Mouse (Mus musculus) embryo, embryonic 11.5 days (tissue): ENCODE measurements around the gene Etv5.
A peak's percentile ranks its signal among the peaks of the same experiment; 100 is the strongest.

Experiments used
- DNase-seq: peaks from one replicate; pipeline ENCODE4 v3.0.0-alpha.2; 2012; ENCODE audit warnings: low read depth, low spot score

The Etv5 gene

GRCm38 (mm10) chr16:22429377-22429776 is 10.1 kb downstream of the Etv5 start:
- DNase-seq = no peak

- peak; percentile 75 for DNase-seq
These were observed 10.6 kb downstream of the Etv5 start for GRCm38 (mm10) chr16:22428853-22429341.

- DNase-seq = no peak
These were observed 12.7 kb downstream of the Etv5 start for GRCm38 (mm10) chr16:22426866-22427265.

- no peak for DNase-seq
These were observed 17.3 kb downstream of the Etv5 start for GRCm38 (mm10) chr16:22422256-22422655.

DNA sequence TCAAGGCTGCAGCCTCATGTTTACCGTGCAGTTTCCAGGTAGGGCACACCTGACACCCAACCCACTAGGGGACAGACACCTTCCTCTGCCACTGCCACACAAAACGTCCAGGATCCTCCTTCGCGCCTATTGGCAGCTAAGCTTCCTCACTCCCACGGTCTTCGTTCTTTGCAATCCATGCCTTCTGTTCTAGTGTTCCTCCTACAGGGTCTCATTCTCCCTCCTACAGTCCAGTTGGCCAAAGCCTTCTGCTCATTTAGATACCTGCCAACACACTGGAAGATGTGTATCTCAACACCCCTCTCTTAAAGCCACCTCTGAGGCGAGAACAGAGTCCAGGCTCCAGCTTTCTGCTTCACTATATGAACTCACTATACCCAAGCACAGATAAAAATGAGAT is 21.6 kb downstream of the Etv5 start:
- DNase-seq = no peak

- no peak for DNase-seq
These were observed 22.5 kb downstream of the Etv5 start for GRCm38 (mm10) chr16:22417044-22417443.

GRCm38 (mm10) chr16:22416140-22416848 is 23.2 kb downstream of the Etv5 start:
- DNase-seq = no peak

DNA sequence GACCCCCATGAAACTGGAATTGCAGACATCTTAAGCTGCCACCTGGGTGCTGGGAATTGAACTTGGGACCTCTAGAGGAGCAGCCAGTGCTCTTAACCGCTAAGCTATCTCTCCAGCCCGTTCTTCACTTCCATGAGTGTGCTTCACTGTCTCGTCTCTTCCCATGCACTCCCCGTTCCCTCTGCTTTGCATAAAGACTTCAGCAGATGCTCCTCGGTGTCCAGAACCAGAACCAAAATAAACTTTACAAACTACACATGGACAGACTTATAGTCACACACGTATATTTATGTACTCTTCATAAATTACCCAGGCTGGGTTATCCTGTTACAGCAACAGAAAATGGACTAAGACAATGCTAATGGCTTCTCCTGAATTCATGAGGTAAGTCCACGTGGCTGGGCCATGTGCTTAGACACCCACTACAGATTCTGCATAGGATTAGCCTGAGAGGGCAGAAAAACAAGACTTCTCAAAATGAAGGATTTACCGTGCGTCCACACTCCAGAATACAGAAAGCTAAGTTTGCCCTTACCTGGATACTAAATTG is 25.2 kb downstream of the Etv5 start:
- DNase-seq = no peak

DNA sequence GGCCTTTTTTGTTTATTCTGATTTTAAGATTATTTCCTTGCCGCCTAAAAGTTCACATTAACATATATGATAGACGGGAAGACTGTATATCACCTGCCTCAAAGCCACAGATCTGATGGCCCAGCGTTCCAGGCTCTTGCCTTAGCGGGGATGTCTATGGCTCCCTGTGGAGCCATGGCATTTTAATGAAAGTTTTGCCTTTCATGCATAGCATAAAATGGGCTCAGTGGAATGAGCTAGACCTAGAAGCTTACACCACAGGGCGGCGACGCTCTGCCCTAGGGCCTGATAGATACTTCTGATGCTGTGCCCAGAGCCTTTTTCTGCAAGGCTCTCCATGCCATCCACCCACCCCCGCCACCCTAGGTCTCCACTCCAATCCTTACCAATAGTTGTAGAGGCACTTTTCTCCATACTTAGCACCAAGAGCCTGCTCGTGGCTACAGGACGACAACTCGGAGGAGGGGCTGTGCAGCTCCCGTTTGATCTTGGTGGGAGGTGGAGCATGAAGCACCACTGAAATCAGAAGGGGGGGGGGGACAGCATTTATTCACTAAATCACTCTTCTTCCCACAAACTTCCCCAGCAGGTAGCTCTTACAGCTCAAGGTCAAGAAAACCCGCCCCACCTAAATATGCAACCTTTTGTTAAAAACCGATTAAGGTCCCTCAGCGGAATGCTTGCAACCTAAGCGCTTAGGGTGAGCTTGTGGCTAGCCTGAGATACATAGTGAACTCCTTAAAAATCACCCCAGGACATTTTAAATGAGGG is 26.9 kb downstream of the Etv5 start:
- no peak for DNase-seq

DNA sequence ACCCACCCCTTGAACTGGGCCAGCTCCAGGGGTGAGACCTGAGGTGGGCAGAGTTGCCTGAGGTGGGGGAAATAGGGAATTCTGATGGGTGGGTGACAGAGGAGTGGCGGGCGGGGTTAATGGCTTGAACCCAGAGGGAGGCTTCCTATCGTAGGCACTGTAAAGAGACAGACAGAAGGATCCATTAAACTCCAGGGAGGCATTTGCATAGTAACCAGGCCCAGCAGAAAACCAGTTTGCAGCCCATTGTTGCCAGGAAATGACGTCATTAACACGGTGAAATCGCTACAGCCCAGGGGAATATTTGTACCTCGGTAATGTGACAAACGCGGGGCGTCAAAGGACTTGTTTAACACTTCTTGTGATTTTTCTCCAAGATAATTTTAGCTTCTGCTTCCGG is 27.8 kb downstream of the Etv5 start:
- no peak for DNase-seq

DNA sequence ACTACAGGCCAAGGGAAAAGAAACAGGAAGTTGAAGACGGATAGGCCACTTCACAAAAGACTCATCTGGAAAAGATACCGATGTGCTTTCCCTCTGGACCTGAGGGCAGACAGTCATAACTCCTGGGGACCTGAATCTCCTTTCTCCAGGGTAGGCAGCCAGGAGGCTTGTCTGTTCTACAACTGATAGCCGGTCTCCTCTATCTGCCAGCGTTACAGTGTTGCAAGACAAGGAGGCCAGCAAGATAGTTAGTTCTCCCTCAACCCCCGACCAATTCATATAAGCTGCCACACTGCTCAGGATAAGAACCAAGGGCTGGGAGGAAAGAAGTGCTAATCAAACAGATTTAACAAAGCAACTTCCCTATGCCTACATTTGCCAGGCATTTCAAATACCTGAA is 29.5 kb downstream of the Etv5 start:
- no peak for DNase-seq

DNA sequence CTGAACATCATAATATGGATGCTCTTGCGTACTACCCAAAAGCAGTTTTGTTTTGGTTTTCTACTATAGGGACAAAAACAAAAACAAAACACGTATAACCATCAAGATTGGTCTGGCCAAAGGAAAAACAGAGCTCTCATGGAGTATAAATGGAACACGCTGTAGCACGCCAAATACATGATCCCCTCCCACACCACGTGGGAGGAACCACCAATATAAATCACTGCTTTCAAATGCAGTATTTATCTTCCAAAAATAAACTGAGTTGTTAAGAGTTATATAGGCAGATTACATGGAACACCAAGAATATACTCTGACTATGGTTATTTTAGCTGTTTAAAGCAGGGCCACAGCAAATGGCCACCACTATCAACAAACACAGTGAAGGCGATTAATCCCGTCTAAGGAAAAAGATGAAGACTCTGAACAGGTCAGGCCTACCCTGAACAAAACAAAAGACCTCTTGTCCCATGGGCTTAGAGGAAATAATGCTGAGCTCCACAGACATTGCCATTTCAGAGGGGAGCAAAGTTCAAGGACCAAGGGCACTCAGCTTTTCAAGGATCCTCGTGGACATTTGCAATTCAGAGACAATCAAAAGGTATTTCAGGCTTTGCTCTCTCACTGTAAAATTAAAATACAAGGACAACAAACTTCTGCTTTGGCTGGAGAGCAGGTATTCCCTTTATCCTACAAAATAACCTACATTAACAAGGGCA is 30.7 kb downstream of the Etv5 start:
- no peak for DNase-seq

GRCm38 (mm10) chr16:22406747-22407146 is 32.8 kb downstream of the Etv5 start:
- no peak for DNase-seq

DNA sequence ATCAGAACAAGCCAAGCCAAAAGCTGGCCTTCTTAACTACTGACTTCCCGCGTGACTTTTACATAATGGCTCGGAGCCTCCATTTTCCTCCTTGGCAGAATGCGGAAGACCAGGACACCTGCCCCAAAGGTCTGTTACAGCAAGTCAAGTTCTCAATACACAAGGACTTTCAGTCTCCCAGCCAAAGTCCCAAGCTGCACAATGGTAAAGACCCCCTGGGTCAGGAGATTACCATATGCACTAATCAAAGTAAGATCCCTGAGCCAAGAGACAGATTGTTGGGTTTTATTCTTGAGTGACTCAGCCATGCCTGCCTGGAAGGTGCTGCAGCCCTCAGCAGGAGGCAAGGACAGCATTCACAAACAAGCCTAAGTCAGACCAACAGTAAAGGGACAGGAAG is 33.5 kb downstream of the Etv5 start:
- no peak for DNase-seq

DNA sequence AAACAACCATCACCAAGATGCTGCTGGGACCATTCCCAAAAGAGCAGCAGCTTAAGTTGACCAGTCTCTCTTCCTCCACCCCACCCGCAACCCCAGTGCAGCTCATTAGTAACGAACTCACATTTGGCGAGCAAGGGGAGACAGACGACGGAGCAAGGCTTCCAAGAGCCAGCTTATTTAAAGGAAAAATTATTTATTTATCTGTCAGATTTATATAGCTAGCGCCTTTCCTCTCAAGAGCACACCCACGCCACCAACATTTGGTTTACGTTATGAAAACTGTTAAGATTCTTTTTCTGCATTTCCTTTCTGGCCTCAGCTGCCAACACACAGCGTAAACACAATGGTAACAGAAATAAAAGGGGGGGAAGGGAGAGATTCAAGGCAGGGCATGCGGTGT is 34.0 kb downstream of the Etv5 start:
- no peak for DNase-seq

- DNase-seq = no peak
These were observed 35.8 kb downstream of the Etv5 start for GRCm38 (mm10) chr16:22403715-22404114.

DNA sequence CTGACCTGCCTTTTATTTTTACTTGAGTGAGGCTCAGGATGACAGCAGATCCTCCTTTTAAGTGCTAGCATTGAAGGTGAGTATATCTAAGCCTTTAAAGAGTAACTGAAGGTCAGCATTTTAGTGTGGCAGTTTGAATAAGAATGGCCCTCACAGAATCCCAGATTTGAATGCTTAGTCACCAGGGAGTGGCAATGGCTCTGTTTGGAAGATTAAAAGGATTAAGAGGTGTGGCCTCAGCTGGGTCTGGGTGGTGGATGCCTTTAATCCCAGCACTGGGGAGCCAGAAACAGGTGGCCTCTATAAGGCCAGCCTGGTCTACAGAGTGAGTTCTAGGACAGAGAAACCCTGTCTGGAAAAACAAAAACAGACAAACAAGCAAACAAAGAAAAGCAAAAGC is 36.9 kb downstream of the Etv5 start:
- no peak for DNase-seq

DNA sequence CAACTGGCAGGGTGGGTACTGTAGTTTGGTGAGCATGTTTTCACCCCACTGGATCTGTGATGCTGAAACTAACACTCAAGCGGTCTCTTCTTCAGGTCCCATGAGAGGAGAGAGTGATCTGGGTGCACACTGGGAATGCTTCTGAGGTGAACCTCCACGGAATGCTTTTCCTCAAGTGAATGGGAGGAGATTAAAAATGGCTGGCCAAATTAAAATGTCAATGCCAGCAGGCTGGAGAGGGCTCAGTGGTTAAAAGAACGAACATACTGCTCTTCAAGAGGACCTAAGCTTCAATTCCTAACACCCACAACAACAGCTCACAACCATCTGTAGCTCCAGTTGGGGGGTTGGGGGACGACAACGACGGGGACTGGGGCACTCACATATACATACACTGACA is 39.3 kb downstream of the Etv5 start:
- no peak for DNase-seq

GRCm38 (mm10) chr16:22398784-22399453 is 40.6 kb downstream of the Etv5 start:
- DNase-seq = no peak

GRCm38 (mm10) chr16:22398354-22398753 is 41.2 kb downstream of the Etv5 start:
- DNase-seq = no peak

DNA sequence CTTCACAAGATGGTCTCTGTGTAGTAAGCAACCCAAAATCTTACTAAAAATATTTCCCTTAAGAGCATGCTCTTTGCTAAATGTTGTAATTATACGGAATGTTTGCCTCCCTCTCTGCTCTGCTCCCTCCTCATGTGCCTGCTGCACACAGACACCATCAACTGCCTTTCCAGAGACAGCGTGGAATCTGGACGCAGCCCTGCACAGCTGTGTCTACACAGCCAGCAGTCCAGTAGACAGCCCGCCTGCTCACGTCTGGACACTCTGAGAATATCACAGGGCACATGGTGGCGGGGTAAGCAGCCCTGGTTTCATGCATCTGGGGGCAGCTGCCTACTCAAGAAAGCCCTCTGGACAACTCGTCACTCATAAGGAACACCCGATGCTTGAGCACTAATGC is 43.1 kb downstream of the Etv5 start:
- DNase-seq = no peak
